Mouse (Mus musculus): Measurements from ENCODE around the gene Ptprg.

GRCm38 (mm10) chr14:11965878-11966277 is 412.5 kb downstream of the Ptprg start:
- TF ChIP-seq POLR2A (IDR thresholded peaks at IDR 0.05; ENCODE audit: low read depth, low read length) (no peak), CTCF (IDR thresholded peaks at IDR 0.05; ENCODE audit: borderline replicate concordance, insufficient read depth, low read length) (no peak)

Data from embryonic fibroblast, embryonic 13.5 days (primary cell).